Mouse (Mus musculus): ENCODE results near the gene Raph1. TPM values are rescaled to one million over a fixed set of nuclear protein-coding genes. Genes with fewer than 3 reads are reported as not detected.

Raph1 gene
- polyA plus RNA-seq (2014; fragmentation: Nextera tagmentation; extraction: Ambion mirVana): 22.6 and 22.7 TPM in 2 replicates

GRCm38 (mm10) chr1:60566631-60567311, at the start of gene Raph1:
TSS of gene Raph1 (minus strand) at chr1:60567104.
- Histone ChIP-seq H3K27ac (ENCODE audit: low read depth, low read length) (peak within 1 kb of the TSS; percentile 90), H3K27me3 (ENCODE audit: control insufficient read depth, insufficient read depth, low read length) (no peaks in the 10 kb centered on the region), H3K9ac (ENCODE audit: low read length) (peak within 1 kb of the TSS; percentile 89), H3K4me3 (ENCODE audit: low read depth, low read length) (peak within 1 kb of the TSS; percentile 75), H3K9me3 (ENCODE audit: control insufficient read depth, low read length) (no peaks in the 10 kb centered on the region), H3K4me2 (peak within 1 kb of the TSS; percentile 67), H3K4me1 (ENCODE audit: control insufficient read depth, insufficient read depth, low read length) (peaks cover 4% of the 10 kb centered on the region; the same call in 1 of the 2 replicates), H3K36me3 (ENCODE audit: control insufficient read depth, insufficient read depth, low read length) (no peaks in the 10 kb centered on the region)
- DNase-seq (ENCODE audit: low spot score, missing footprints) (peak; percentile 98), ATAC-seq (ENCODE audit: low FRiP score) (peak; percentile 99)
- under 1% methylated on average over 39 of the region's 92 CpGs for WGBS

DNA sequence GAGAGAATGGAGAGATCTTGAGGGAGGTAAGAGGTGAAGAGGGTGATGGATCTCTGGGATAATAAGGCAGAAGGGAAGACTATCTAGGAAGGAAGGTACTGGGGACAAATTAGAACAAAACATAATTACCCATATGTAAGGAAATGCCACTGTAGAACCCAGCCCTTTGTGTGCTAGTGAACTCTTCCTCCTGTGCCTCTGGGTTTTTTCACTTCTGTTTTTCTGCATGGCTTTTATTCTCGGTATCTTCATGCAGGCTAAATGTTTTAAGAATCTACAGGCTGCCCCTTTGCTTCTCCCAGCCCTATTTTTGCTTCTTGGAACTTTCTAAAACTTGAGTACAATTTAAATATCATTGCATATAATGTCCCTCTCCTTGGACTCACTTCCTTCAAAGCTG, 48.8 kb upstream of the Raph1 start:
- Histone ChIP-seq H3K4me3 (ENCODE audit: low read depth, low read length) (no peak overlapping the region), H3K27ac (ENCODE audit: low read depth, low read length) (no peak overlapping the region), H3K4me1 (ENCODE audit: control insufficient read depth, insufficient read depth, low read length) (no peaks in the 10 kb centered on the region), H3K4me2 (no peak overlapping the region), H3K36me3 (ENCODE audit: control insufficient read depth, insufficient read depth, low read length) (no peaks in the 10 kb centered on the region), H3K9me3 (ENCODE audit: control insufficient read depth, low read length) (no peaks in the 10 kb centered on the region), H3K27me3 (ENCODE audit: control insufficient read depth, insufficient read depth, low read length) (no peaks in the 10 kb centered on the region), H3K9ac (ENCODE audit: low read length) (no peak overlapping the region)
- ATAC-seq (ENCODE audit: low FRiP score): no peak
- DNase-seq (ENCODE audit: low spot score, missing footprints): no peak
- WGBS: 77% methylated on average over 1 of the region's 1 CpGs

GRCm38 (mm10) chr1:60614902-60615301, 48.0 kb upstream of the Raph1 start:
- no peaks in the 10 kb centered on the region for H3K36me3 ChIP-seq (ENCODE audit: control insufficient read depth, insufficient read depth, low read length)
- no peak overlapping the region for H3K4me3 ChIP-seq (ENCODE audit: low read depth, low read length)
- H3K9ac ChIP-seq (ENCODE audit: low read length): no peak overlapping the region
- 0 out of 2 replicates have a peak, but pooled peaks cover 3% of the 10 kb centered on the region for H3K9me3 ChIP-seq (ENCODE audit: control insufficient read depth, low read length)
- H3K4me1 ChIP-seq (ENCODE audit: control insufficient read depth, insufficient read depth, low read length): no peaks in the 10 kb centered on the region
- no peak overlapping the region for H3K4me2 ChIP-seq
- WGBS: 90% methylated on average over 1 of the region's 1 CpGs
- DNase-seq (ENCODE audit: low spot score, missing footprints) (no peak), ATAC-seq (ENCODE audit: low FRiP score) (no peak)
- no peaks in the 10 kb centered on the region for H3K27me3 ChIP-seq (ENCODE audit: control insufficient read depth, insufficient read depth, low read length)
- H3K27ac ChIP-seq (ENCODE audit: low read depth, low read length): no peak overlapping the region

GRCm38 (mm10) chr1:60611968-60612367, 45.1 kb upstream of the Raph1 start:
- no peak for ATAC-seq (ENCODE audit: low FRiP score)
- no peak overlapping the region for H3K9ac ChIP-seq (ENCODE audit: low read length)
- 85% methylated on average over 3 of the region's 3 CpGs for WGBS
- no peak overlapping the region for H3K4me2 ChIP-seq
- DNase-seq (ENCODE audit: low spot score, missing footprints): no peak
- H3K27ac ChIP-seq (ENCODE audit: low read depth, low read length): no peak overlapping the region
- no peaks in the 10 kb centered on the region for H3K27me3 ChIP-seq (ENCODE audit: control insufficient read depth, insufficient read depth, low read length)
- no peaks in the 10 kb centered on the region for H3K36me3 ChIP-seq (ENCODE audit: control insufficient read depth, insufficient read depth, low read length)
- H3K9me3 ChIP-seq (ENCODE audit: control insufficient read depth, low read length): 0 out of 2 replicates have a peak, but pooled peaks cover 3% of the 10 kb centered on the region
- no peak overlapping the region for H3K4me3 ChIP-seq (ENCODE audit: low read depth, low read length)
- no peaks in the 10 kb centered on the region for H3K4me1 ChIP-seq (ENCODE audit: control insufficient read depth, insufficient read depth, low read length)

DNA sequence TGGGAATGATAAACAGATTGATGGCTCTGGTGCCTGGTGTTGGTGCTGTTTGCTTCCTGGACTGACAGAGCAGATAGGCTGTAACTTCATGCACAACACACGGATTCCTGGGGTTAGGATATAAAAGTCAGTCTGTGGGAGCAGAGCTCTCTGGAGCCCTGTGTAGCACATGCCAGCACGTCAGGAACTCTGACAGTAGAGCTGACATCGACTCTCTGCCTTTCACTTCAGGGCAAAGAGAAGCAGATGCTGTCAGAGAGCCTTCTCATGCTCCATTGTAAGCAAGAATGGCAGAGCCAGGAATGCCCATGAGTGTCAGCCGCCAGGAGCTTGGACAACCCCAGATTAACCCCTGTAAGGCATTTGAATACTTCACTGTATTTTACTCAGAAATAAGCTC, 43.7 kb upstream of the Raph1 start:
- Histone ChIP-seq H3K36me3 (ENCODE audit: control insufficient read depth, insufficient read depth, low read length) (no peaks in the 10 kb centered on the region), H3K27ac (ENCODE audit: low read depth, low read length) (no peak overlapping the region), H3K27me3 (ENCODE audit: control insufficient read depth, insufficient read depth, low read length) (no peaks in the 10 kb centered on the region), H3K4me1 (ENCODE audit: control insufficient read depth, insufficient read depth, low read length) (no peaks in the 10 kb centered on the region), H3K4me2 (no peak overlapping the region), H3K9me3 (ENCODE audit: control insufficient read depth, low read length) (0 out of 2 replicates have a peak, but pooled peaks cover 3% of the 10 kb centered on the region), H3K9ac (ENCODE audit: low read length) (no peak overlapping the region), H3K4me3 (ENCODE audit: low read depth, low read length) (no peak overlapping the region)
- WGBS: 74% methylated on average over 4 of the region's 4 CpGs
- DNase-seq (ENCODE audit: low spot score, missing footprints): no peak
- no peak for ATAC-seq (ENCODE audit: low FRiP score)

DNA sequence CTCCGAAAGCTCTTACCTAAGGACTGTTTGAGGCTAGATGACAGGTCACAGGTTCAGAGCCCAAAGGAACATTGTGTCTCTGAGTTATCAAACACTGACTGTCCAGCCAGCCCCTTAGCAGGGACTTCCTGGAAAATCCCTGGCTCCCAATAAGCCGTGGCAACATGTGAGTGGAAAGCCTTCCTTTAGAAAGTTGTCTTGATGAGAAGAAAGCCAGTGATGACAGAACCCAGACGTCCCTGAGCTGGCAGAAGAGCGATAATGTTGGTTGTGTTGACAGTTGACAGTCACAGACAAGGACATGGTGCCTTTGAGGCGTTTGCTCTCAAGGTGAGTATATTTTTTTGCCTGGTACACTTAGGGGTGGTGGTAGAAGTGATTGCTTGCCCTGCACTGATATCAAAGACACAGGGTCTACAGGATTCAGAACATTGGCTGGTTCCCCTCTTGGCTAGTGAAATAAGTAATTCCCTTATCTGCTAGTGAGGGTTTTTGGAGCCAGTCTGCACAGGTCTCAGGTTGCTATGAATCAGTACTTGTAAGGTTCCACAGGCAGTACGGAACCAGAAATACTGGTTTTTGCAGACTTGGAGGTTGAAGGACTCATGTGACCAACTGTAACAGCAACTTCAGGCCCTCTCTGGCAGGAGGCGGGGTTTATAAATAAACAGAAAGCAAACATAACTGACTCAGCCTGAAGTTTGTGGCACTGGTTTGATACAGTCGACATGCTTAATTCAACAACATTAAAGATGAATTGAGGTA, 42.3 kb upstream of the Raph1 start:
- no peak for ATAC-seq (ENCODE audit: low FRiP score)
- no peaks in the 10 kb centered on the region for H3K36me3 ChIP-seq (ENCODE audit: control insufficient read depth, insufficient read depth, low read length)
- no peaks in the 10 kb centered on the region for H3K4me1 ChIP-seq (ENCODE audit: control insufficient read depth, insufficient read depth, low read length)
- H3K4me2 ChIP-seq: no peak overlapping the region
- no peak overlapping the region for H3K27ac ChIP-seq (ENCODE audit: low read depth, low read length)
- 87% methylated on average over 8 of the region's 8 CpGs for WGBS
- DNase-seq (ENCODE audit: low spot score, missing footprints): no peak
- H3K4me3 ChIP-seq (ENCODE audit: low read depth, low read length): no peak overlapping the region
- H3K9me3 ChIP-seq (ENCODE audit: control insufficient read depth, low read length): 0 out of 2 replicates have a peak, but pooled peaks cover 3% of the 10 kb centered on the region
- no peaks in the 10 kb centered on the region for H3K27me3 ChIP-seq (ENCODE audit: control insufficient read depth, insufficient read depth, low read length)
- H3K9ac ChIP-seq (ENCODE audit: low read length): no peak overlapping the region

GRCm38 (mm10) chr1:60604481-60605021, 37.6 kb upstream of the Raph1 start:
- H3K36me3 ChIP-seq (ENCODE audit: control insufficient read depth, insufficient read depth, low read length): no peaks in the 10 kb centered on the region
- ATAC-seq (ENCODE audit: low FRiP score) (no peak), DNase-seq (ENCODE audit: low spot score, missing footprints) (no peak)
- no peak overlapping the region for H3K9ac ChIP-seq (ENCODE audit: low read length)
- no peak overlapping the region for H3K4me3 ChIP-seq (ENCODE audit: low read depth, low read length)
- no peaks in the 10 kb centered on the region for H3K9me3 ChIP-seq (ENCODE audit: control insufficient read depth, low read length)
- H3K4me2 ChIP-seq: no peak overlapping the region
- H3K27ac ChIP-seq (ENCODE audit: low read depth, low read length): no peak overlapping the region
- WGBS: 89% methylated on average over 3 of the region's 3 CpGs
- no peaks in the 10 kb centered on the region for H3K4me1 ChIP-seq (ENCODE audit: control insufficient read depth, insufficient read depth, low read length)
- H3K27me3 ChIP-seq (ENCODE audit: control insufficient read depth, insufficient read depth, low read length): no peaks in the 10 kb centered on the region

DNA sequence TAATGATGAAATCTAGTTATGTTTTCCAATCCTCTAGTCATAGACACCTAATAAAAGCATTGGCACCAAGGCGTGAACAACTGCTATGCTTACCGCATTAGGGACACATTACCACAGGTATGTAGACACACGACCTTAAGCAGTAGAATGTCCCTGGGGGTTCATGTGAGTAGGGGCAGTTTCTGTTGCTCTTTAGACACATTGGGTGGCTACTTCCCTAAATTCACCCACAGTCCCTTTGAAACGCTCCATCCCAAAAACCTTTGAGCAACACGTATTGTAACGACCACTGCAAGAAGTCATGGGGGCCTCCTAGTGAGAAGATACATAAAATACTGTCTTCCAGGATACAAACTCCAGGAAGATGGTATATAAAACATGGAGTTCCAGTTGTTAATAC, 33.8 kb upstream of the Raph1 start:
- H3K9ac ChIP-seq (ENCODE audit: low read length): no peak overlapping the region
- 91% methylated on average over 6 of the region's 6 CpGs for WGBS
- no peaks in the 10 kb centered on the region for H3K9me3 ChIP-seq (ENCODE audit: control insufficient read depth, low read length)
- H3K27me3 ChIP-seq (ENCODE audit: control insufficient read depth, insufficient read depth, low read length): no peaks in the 10 kb centered on the region
- DNase-seq (ENCODE audit: low spot score, missing footprints) (no peak), ATAC-seq (ENCODE audit: low FRiP score) (no peak)
- no peak overlapping the region for H3K4me2 ChIP-seq
- H3K4me3 ChIP-seq (ENCODE audit: low read depth, low read length): no peak overlapping the region
- no peaks in the 10 kb centered on the region for H3K36me3 ChIP-seq (ENCODE audit: control insufficient read depth, insufficient read depth, low read length)
- H3K27ac ChIP-seq (ENCODE audit: low read depth, low read length): no peak overlapping the region
- no peaks in the 10 kb centered on the region; the same call in 1 of the 2 replicates for H3K4me1 ChIP-seq (ENCODE audit: control insufficient read depth, insufficient read depth, low read length)

DNA sequence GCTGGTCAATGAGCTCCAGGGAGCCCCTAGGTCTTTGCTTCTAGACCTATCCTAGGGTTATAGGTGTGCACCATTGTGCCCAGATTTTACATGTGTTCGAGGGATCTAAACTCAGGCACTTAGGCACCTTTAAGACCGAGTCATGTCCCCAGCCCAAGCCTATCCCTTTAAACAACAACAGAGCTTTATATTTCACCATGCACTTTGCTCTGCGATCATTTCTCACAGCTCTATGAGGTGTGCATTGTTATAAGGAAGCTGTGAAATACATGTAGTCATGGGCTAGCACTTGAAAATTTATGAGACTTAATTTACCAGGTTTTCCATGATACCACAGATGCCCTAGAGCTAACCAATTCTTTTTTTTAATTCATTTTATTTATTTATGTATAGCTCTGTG, 33.0 kb upstream of the Raph1 start:
- H3K27ac ChIP-seq (ENCODE audit: low read depth, low read length): no peak overlapping the region
- no peak overlapping the region for H3K4me2 ChIP-seq
- H3K9me3 ChIP-seq (ENCODE audit: control insufficient read depth, low read length): no peaks in the 10 kb centered on the region
- H3K36me3 ChIP-seq (ENCODE audit: control insufficient read depth, insufficient read depth, low read length): no peaks in the 10 kb centered on the region
- no peak for ATAC-seq (ENCODE audit: low FRiP score)
- 83% methylated on average over 3 of the region's 3 CpGs for WGBS
- no peak overlapping the region for H3K9ac ChIP-seq (ENCODE audit: low read length)
- no peaks in the 10 kb centered on the region; the same call in 1 of the 2 replicates for H3K4me1 ChIP-seq (ENCODE audit: control insufficient read depth, insufficient read depth, low read length)
- H3K4me3 ChIP-seq (ENCODE audit: low read depth, low read length): no peak overlapping the region
- no peak for DNase-seq (ENCODE audit: low spot score, missing footprints)
- no peaks in the 10 kb centered on the region for H3K27me3 ChIP-seq (ENCODE audit: control insufficient read depth, insufficient read depth, low read length)

Data from midbrain, embryonic 11.5 days (tissue).